Mouse (Mus musculus) kidney, embryonic 14.5 days (tissue): ENCODE data around the gene Rad51ap1. TPM values are rescaled to one million over a fixed set of nuclear protein-coding genes. Genes with fewer than 3 reads are reported as not detected.

Source experiments
- ATAC-seq: fragments of 200-750 bp; cut with Nextera tagmentation; 2 replicates; pipeline ENCODE4 v1.8.0; 2017; ENCODE audit warnings: moderate number of reproducible peaks, mild to moderate bottlenecking, moderate TSS enrichment, moderate library complexity; ENCODE audit not compliant: low FRiP score, low TSS enrichment
- H3K27ac ChIP-seq: fragments of 300-500 bp; sonication (generic); 2 replicates; pipeline ENCODE4 v1.5.1; 2014; ENCODE audit warnings: low read depth, mild to moderate bottlenecking, low read length, moderate library complexity, mixed read lengths
- H3K27me3 ChIP-seq: fragments of 300-500 bp; sonication (generic); 2 replicates; pipeline ENCODE4 v1.6.1; 2014; ENCODE audit warnings: mild to moderate bottlenecking, low read length; ENCODE audit not compliant: control insufficient read depth, insufficient read depth
- H3K36me3 ChIP-seq: fragments of 300-500 bp; sonication (generic); 2 replicates; pipeline ENCODE4 v1.6.1; 2014; ENCODE audit warnings: low read length, mixed read lengths; ENCODE audit not compliant: control insufficient read depth, insufficient read depth
- H3K4me1 ChIP-seq: fragments of 300-500 bp; sonication (generic); 2 replicates; pipeline ENCODE4 v1.6.1; 2014; ENCODE audit warnings: low read length, mixed read lengths; ENCODE audit not compliant: control insufficient read depth, insufficient read depth
- H3K4me2 ChIP-seq: fragments of 300-500 bp; sonication (generic); replicated peaks from 2 replicates; pipeline ENCODE4 v1.6.1; 2014; ENCODE audit warnings: low read depth, mild to moderate bottlenecking, low read length
- H3K4me3 ChIP-seq: fragments of 300-500 bp; sonication (generic); 2 replicates; pipeline ENCODE4 v1.5.1; 2014; ENCODE audit warnings: mild to moderate bottlenecking, low read length
- H3K9ac ChIP-seq: fragments of 300-500 bp; sonication (generic); 2 replicates; pipeline ENCODE4 v1.6.1; 2014; ENCODE audit warnings: low read depth, mild to moderate bottlenecking, low read length, moderate library complexity
- H3K9me3 ChIP-seq: fragments of 300-500 bp; sonication (generic); 2 replicates; pipeline ENCODE4 v1.6.1; 2016; ENCODE audit warnings: low read length; ENCODE audit not compliant: control insufficient read depth
- WGBS: fragments of 180-500 bp; shearing (Covaris S2); extraction: QIAGEN DNeasy Blood & Tissue Kit; methylation state at CpG from one replicate; pipeline ENCODE4 v1.1.7; 2014; 5-methylcytosine and 5-hydroxymethylcytosine counted together
- polyA plus RNA-seq: library from polyadenylated mRNA; unstranded; fragments of >200 nt; fragmentation: Nextera tagmentation; extraction: Ambion mirVana; gene quantifications from 2 replicates; pipeline ENCODE4 v1.2.1, GENCODE M21; 2014

The Rad51ap1 gene
- polyA plus RNA-seq, 1 experiment from 2014 or later: 73.8 TPM

GRCm38 (mm10) chr6:126940451-126940850 lies 1.1 kb upstream of the Rad51ap1 start:
- H3K27me3 ChIP-seq: no peaks in the 10 kb centered on the region
- no peaks in the 10 kb centered on the region for H3K9me3 ChIP-seq
- no peak overlapping the region for H3K27ac ChIP-seq
- H3K4me3 ChIP-seq: peak overlapping the region; percentile 73
- peaks cover 7% of the 10 kb centered on the region; the same call in 1 of the 2 replicates for H3K36me3 ChIP-seq
- WGBS: 4% methylated on average over 5 of the region's 5 CpGs
- peak overlapping the region; percentile 76; the same call in 1 of the 2 replicates for H3K9ac ChIP-seq
- no peak for ATAC-seq
- peaks cover 11% of the 10 kb centered on the region; the same call in 1 of the 2 replicates for H3K4me1 ChIP-seq
- H3K4me2 ChIP-seq: peak overlapping the region; percentile 58

- no peaks in the 10 kb centered on the region for H3K9me3 ChIP-seq
- no peak overlapping the region for H3K27ac ChIP-seq
- peak overlapping the region; percentile 58 for H3K4me2 ChIP-seq
- H3K4me3 ChIP-seq: peak overlapping the region; percentile 73
- peaks cover 15% of the 10 kb centered on the region; the same call in 1 of the 2 replicates for H3K36me3 ChIP-seq
- H3K27me3 ChIP-seq: no peaks in the 10 kb centered on the region
- WGBS: 1% methylated on average over 28 of the region's 31 CpGs
- peak overlapping the region; percentile 76 for H3K9ac ChIP-seq
- ATAC-seq: peak; percentile 67
- H3K4me1 ChIP-seq: peaks cover 11% of the 10 kb centered on the region; the same call in 1 of the 2 replicates
These were observed 417 bp downstream of the Rad51ap1 start for GRCm38 (mm10) chr6:126938853-126939486.

GRCm38 (mm10) chr6:126938047-126938446 lies 1.3 kb downstream of the Rad51ap1 start:
- peak overlapping the region; percentile 58 for H3K4me2 ChIP-seq
- H3K36me3 ChIP-seq: peaks cover 23% of the 10 kb centered on the region; the same call in 1 of the 2 replicates
- no peak for ATAC-seq
- peaks cover 11% of the 10 kb centered on the region; the same call in 1 of the 2 replicates for H3K4me1 ChIP-seq
- H3K9ac ChIP-seq: peak overlapping the region; percentile 76; the same call in 1 of the 2 replicates
- peak overlapping the region; percentile 73 for H3K4me3 ChIP-seq
- no peaks in the 10 kb centered on the region for H3K27me3 ChIP-seq
- H3K27ac ChIP-seq: no peak overlapping the region
- H3K9me3 ChIP-seq: no peaks in the 10 kb centered on the region
- 89% methylated on average over 2 of the region's 2 CpGs for WGBS

GRCm38 (mm10) chr6:126932896-126933295 lies 6.5 kb downstream of the Rad51ap1 start:
- 95% methylated on average over 2 of the region's 2 CpGs for WGBS
- H3K27me3 ChIP-seq: no peaks in the 10 kb centered on the region
- H3K9me3 ChIP-seq: no peaks in the 10 kb centered on the region
- no peak overlapping the region for H3K9ac ChIP-seq
- H3K4me1 ChIP-seq: 0 out of 2 replicates have a peak, but pooled peaks cover 2% of the 10 kb centered on the region
- H3K4me2 ChIP-seq: no peak overlapping the region
- H3K4me3 ChIP-seq: no peak overlapping the region
- no peak overlapping the region for H3K27ac ChIP-seq
- H3K36me3 ChIP-seq: peaks cover 53% of the 10 kb centered on the region
- no peak for ATAC-seq

GRCm38 (mm10) chr6:126921111-126921881 lies 18.1 kb downstream of the Rad51ap1 start, which contains the start of gene Dyrk4:
TSS of gene Dyrk4 (minus strand) at chr6:126921839.
- Histone ChIP-seq H3K9me3 (no peaks in the 10 kb centered on the region), H3K27ac (no peak within 1 kb of the TSS), H3K27me3 (no peaks in the 10 kb centered on the region), H3K4me1 (no peaks in the 10 kb centered on the region), H3K9ac (peak within 1 kb of the TSS; percentile 35; the same call in 1 of the 2 replicates), H3K4me3 (peak within 1 kb of the TSS; percentile 20; the same call in 1 of the 2 replicates), H3K4me2 (peak within 1 kb of the TSS; percentile 34), H3K36me3 (peaks cover 32% of the 10 kb centered on the region)
- 10% methylated on average over 21 of the region's 21 CpGs for WGBS
- ATAC-seq: no peak

GRCm38 (mm10) chr6:126914928-126915327 lies 24.5 kb downstream of the Rad51ap1 start:
- H3K27ac ChIP-seq: no peak overlapping the region
- no peak overlapping the region for H3K4me3 ChIP-seq
- ATAC-seq: no peak
- no peaks in the 10 kb centered on the region for H3K36me3 ChIP-seq
- no peak overlapping the region for H3K9ac ChIP-seq
- H3K9me3 ChIP-seq: no peaks in the 10 kb centered on the region
- H3K4me1 ChIP-seq: no peaks in the 10 kb centered on the region
- no peak overlapping the region for H3K4me2 ChIP-seq
- WGBS: 83% methylated on average over 5 of the region's 5 CpGs
- H3K27me3 ChIP-seq: no peaks in the 10 kb centered on the region

- WGBS: 78% methylated on average over 4 of the region's 4 CpGs
- no peak overlapping the region for H3K9ac ChIP-seq
- H3K27me3 ChIP-seq: no peaks in the 10 kb centered on the region
- H3K4me2 ChIP-seq: no peak overlapping the region
- no peak overlapping the region for H3K4me3 ChIP-seq
- H3K4me1 ChIP-seq: no peaks in the 10 kb centered on the region
- H3K27ac ChIP-seq: no peak overlapping the region
- ATAC-seq: no peak
- H3K9me3 ChIP-seq: no peaks in the 10 kb centered on the region
- no peaks in the 10 kb centered on the region for H3K36me3 ChIP-seq
These were observed 28.7 kb downstream of the Rad51ap1 start for GRCm38 (mm10) chr6:126910727-126911126.

GRCm38 (mm10) chr6:126907876-126908275 lies 31.5 kb downstream of the Rad51ap1 start:
- Histone ChIP-seq H3K9ac (no peak overlapping the region), H3K27ac (no peak overlapping the region), H3K4me1 (no peaks in the 10 kb centered on the region), H3K36me3 (no peaks in the 10 kb centered on the region), H3K4me3 (no peak overlapping the region), H3K27me3 (no peaks in the 10 kb centered on the region), H3K4me2 (no peak overlapping the region), H3K9me3 (no peaks in the 10 kb centered on the region)
- ATAC-seq: no peak
- WGBS: 64% methylated on average over 3 of the region's 3 CpGs

- no peak for ATAC-seq
- no peaks in the 10 kb centered on the region for H3K9me3 ChIP-seq
- H3K27me3 ChIP-seq: no peaks in the 10 kb centered on the region
- H3K4me1 ChIP-seq: no peaks in the 10 kb centered on the region
- no peaks in the 10 kb centered on the region for H3K36me3 ChIP-seq
- H3K27ac ChIP-seq: no peak overlapping the region
- no peak overlapping the region for H3K9ac ChIP-seq
- H3K4me3 ChIP-seq: no peak overlapping the region
- H3K4me2 ChIP-seq: no peak overlapping the region
- 67% methylated on average over 5 of the region's 5 CpGs for WGBS
These were observed 32.0 kb downstream of the Rad51ap1 start for GRCm38 (mm10) chr6:126907378-126907777.
